Mouse (Mus musculus) forebrain, embryonic 14.5 days (tissue): ENCODE measurements around the gene Trim44. TPM values are rescaled to one million over a fixed set of nuclear protein-coding genes. Genes with fewer than 3 reads are reported as not detected.
A peak's percentile ranks its signal among the peaks of the same experiment; 100 is the strongest.

Experiments used
- ATAC-seq: fragments of 200-750 bp; cut with Nextera tagmentation; 2 replicates; pipeline ENCODE4 v1.8.0; 2017; ENCODE audit warnings: mild to moderate bottlenecking, moderate library complexity
- DNase-seq: peaks from one replicate; pipeline ENCODE4 v3.0.0-alpha.2; 2015; ENCODE audit warnings: low spot score
- H3K27ac ChIP-seq: fragments of 300-500 bp; sonication (generic); 2 replicates; pipeline ENCODE4 v1.5.1; 2014; ENCODE audit warnings: low read depth, mild to moderate bottlenecking, control low read depth, low read length, moderate library complexity
- H3K27me3 ChIP-seq: fragments of 300-500 bp; sonication (generic); replicated peaks from 2 replicates; pipeline ENCODE4 v1.6.1; 2014; ENCODE audit warnings: low read length, control low read depth, mixed read lengths; ENCODE audit not compliant: control insufficient read depth, insufficient read depth
- H3K36me3 ChIP-seq: fragments of 300-500 bp; sonication (generic); 2 replicates; pipeline ENCODE4 v1.6.1; 2014; ENCODE audit warnings: low read length, control low read depth; ENCODE audit not compliant: control insufficient read depth, insufficient read depth
- H3K4me1 ChIP-seq: fragments of 300-500 bp; sonication (generic); 2 replicates; pipeline ENCODE4 v1.6.1; 2014; ENCODE audit warnings: antibody characterized with exemption, low read length, control low read depth; ENCODE audit not compliant: control insufficient read depth, insufficient read depth
- H3K4me2 ChIP-seq: fragments of 300-500 bp; sonication (generic); 2 replicates; pipeline ENCODE4 v1.6.1; 2014; ENCODE audit warnings: mild to moderate bottlenecking, control low read depth, low read length
- H3K4me3 ChIP-seq: fragments of 300-500 bp; sonication (generic); 2 replicates; pipeline ENCODE4 v1.5.1; 2014; ENCODE audit warnings: low read depth, low read length, control low read depth
- H3K9ac ChIP-seq: fragments of 300-500 bp; sonication (generic); 2 replicates; pipeline ENCODE4 v1.6.1; 2014; ENCODE audit warnings: mild to moderate bottlenecking, low read length, control low read depth, moderate library complexity
- H3K9me3 ChIP-seq: fragments of 300-500 bp; sonication (generic); replicated peaks from 2 replicates; pipeline ENCODE4 v1.6.1; 2016; ENCODE audit warnings: low read length, control low read depth, mixed read lengths; ENCODE audit not compliant: control insufficient read depth
- WGBS: fragments of 180-500 bp; shearing (Covaris S2); extraction: QIAGEN DNeasy Blood & Tissue Kit; methylation state at CpG from one replicate; pipeline ENCODE4 v1.1.7; 2014; 5-methylcytosine and 5-hydroxymethylcytosine counted together
- polyA plus RNA-seq: library from polyadenylated mRNA; unstranded; fragments of >200 nt; fragmentation: Nextera tagmentation; extraction: Ambion mirVana; gene quantifications from 2 replicates; pipeline ENCODE4 v1.2.1, GENCODE M21; 2014

Trim44 gene
- polyA plus RNA-seq, 1 experiment from 2014 or later = 29.8 TPM

DNA sequence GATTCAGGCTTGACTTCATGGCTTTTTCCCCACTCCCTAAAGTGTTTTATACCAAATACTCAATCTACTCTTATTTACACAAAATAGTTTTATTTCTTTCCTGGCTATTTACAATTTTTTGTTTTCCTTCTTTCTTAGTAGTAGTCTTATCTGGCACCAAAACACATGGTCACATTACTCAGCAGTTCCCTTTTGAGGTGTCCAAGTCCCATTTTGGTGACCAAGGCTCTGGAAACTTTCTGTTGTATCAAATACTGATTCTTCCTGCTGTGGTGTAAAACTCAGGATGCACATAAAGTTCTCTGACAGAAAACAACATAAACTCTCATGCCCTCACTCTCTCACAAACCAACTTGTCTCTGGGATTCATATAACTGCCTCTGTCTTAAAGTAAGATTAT is 83.3 kb downstream of the Trim44 start:
- Histone ChIP-seq H3K36me3 (no peaks in the 10 kb centered on the region), H3K27me3 (no peaks in the 10 kb centered on the region), H3K9ac (no peak overlapping the region), H3K27ac (no peak overlapping the region), H3K4me1 (peaks cover 17% of the 10 kb centered on the region), H3K4me3 (no peak overlapping the region), H3K4me2 (no peak overlapping the region), H3K9me3 (no peaks in the 10 kb centered on the region)
- ATAC-seq = no peak
- DNase-seq = no peak

GRCm38 (mm10) chr2:102316540-102316939 is 91.1 kb downstream of the Trim44 start:
- no peaks in the 10 kb centered on the region for H3K27me3 ChIP-seq
- no peaks in the 10 kb centered on the region for H3K36me3 ChIP-seq
- WGBS = 63% methylated on average over 3 of the region's 3 CpGs
- no peak overlapping the region for H3K9ac ChIP-seq
- no peak overlapping the region for H3K4me3 ChIP-seq
- peaks cover 13% of the 10 kb centered on the region for H3K4me1 ChIP-seq
- peak; percentile 62 for DNase-seq
- peak overlapping the region; percentile 48; the same call in 1 of the 2 replicates for H3K27ac ChIP-seq
- peak; percentile 65; the same call in 1 of the 2 replicates for ATAC-seq
- H3K9me3 ChIP-seq = no peaks in the 10 kb centered on the region
- H3K4me2 ChIP-seq = no peak overlapping the region

GRCm38 (mm10) chr2:102315153-102315552 is 92.5 kb downstream of the Trim44 start:
- Histone ChIP-seq H3K4me3 (no peak overlapping the region), H3K27me3 (no peaks in the 10 kb centered on the region), H3K36me3 (no peaks in the 10 kb centered on the region), H3K27ac (no peak overlapping the region), H3K9me3 (no peaks in the 10 kb centered on the region), H3K9ac (no peak overlapping the region), H3K4me2 (no peak overlapping the region), H3K4me1 (peaks cover 5% of the 10 kb centered on the region; the same call in 1 of the 2 replicates)
- no peak for ATAC-seq
- DNase-seq = no peak
- 95% methylated on average over 4 of the region's 4 CpGs for WGBS

DNA sequence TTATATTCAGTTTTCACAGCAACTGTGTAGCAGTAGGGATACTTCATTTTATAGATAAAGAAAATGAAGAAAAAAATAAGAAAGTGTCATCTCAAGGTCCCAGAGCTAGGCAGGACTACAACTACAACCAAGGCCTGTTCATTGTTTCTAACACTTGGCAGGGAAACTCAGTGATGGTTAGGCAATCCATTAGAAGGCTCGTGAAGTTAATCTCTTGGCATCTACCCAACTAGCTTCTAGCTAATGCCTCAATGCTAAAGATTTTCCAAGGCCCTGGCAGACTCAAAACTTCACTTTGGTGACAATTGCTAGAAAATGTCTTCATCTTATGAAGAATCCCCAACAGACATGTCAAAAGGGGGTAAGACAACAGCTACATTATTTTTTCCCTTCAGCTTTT is 93.0 kb downstream of the Trim44 start:
- Histone ChIP-seq H3K27ac (no peak overlapping the region), H3K4me1 (peaks cover 5% of the 10 kb centered on the region; the same call in 1 of the 2 replicates), H3K36me3 (no peaks in the 10 kb centered on the region), H3K4me2 (no peak overlapping the region), H3K4me3 (no peak overlapping the region), H3K27me3 (no peaks in the 10 kb centered on the region), H3K9me3 (no peaks in the 10 kb centered on the region), H3K9ac (no peak overlapping the region)
- no peak for ATAC-seq
- 24% methylated on average over 1 of the region's 1 CpGs for WGBS
- DNase-seq = no peak

DNA sequence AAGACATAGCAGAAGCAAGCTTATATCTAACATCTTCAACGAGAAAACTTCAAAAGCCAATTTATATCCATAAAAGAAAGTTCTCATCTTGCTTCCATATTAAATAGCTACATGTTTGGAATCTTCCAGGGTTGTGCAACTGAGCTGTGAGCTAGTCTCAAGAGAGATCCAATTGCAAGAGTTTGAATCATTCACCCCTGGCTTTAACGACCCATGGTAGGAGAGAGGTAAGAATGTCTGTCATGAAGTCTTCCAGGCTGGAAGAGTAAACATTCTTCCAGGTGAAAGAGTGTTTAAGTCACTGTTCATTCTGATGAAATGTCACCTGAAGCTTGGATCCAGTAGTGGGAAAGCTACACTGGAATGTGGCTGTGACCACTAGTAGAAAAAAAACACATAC is 93.6 kb downstream of the Trim44 start:
- ATAC-seq (no peak), DNase-seq (no peak)
- Histone ChIP-seq H3K4me3 (no peak overlapping the region), H3K4me2 (no peak overlapping the region), H3K9ac (no peak overlapping the region), H3K27me3 (no peaks in the 10 kb centered on the region), H3K36me3 (no peaks in the 10 kb centered on the region), H3K27ac (no peak overlapping the region), H3K9me3 (no peaks in the 10 kb centered on the region), H3K4me1 (peaks cover 3% of the 10 kb centered on the region; the same call in 1 of the 2 replicates)
- WGBS = 95% methylated on average over 2 of the region's 2 CpGs

- Histone ChIP-seq H3K9me3 (no peaks in the 10 kb centered on the region), H3K36me3 (no peaks in the 10 kb centered on the region), H3K4me1 (peaks cover 3% of the 10 kb centered on the region; the same call in 1 of the 2 replicates), H3K4me3 (no peak overlapping the region), H3K27me3 (no peaks in the 10 kb centered on the region), H3K9ac (no peak overlapping the region), H3K4me2 (no peak overlapping the region), H3K27ac (no peak overlapping the region)
- 96% methylated on average over 1 of the region's 1 CpGs for WGBS
- DNase-seq (no peak), ATAC-seq (no peak)
These were observed 94.7 kb downstream of the Trim44 start for GRCm38 (mm10) chr2:102312903-102313302.

DNA sequence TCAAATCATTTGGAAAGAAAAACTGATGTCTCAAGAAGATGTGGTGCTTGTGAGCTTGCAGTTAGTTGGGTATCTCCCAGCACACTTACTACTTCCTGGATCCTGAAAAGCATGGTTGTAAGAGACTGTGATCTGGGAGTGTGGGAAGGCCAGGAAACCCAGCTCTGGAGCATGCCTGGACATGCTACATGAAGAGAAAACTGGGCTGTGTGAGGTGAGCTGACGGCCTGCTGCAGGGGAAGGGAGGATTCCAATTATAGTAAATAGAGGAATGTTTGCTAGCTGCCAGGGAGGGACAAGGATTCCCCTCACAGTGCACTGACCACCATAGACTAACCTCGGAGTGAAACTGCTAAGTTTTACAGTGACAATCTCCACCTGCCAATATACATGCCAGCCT is 104.4 kb downstream of the Trim44 start:
- Histone ChIP-seq H3K4me1 (no peaks in the 10 kb centered on the region), H3K27ac (no peak overlapping the region), H3K27me3 (no peaks in the 10 kb centered on the region), H3K36me3 (peaks cover 11% of the 10 kb centered on the region), H3K9ac (no peak overlapping the region), H3K4me2 (no peak overlapping the region), H3K9me3 (no peaks in the 10 kb centered on the region), H3K4me3 (no peak overlapping the region)
- 74% methylated on average over 2 of the region's 2 CpGs for WGBS
- DNase-seq (no peak), ATAC-seq (no peak)

- Histone ChIP-seq H3K36me3 (peaks cover 11% of the 10 kb centered on the region), H3K4me3 (no peak overlapping the region), H3K27ac (no peak overlapping the region), H3K27me3 (no peaks in the 10 kb centered on the region), H3K4me1 (no peaks in the 10 kb centered on the region), H3K4me2 (no peak overlapping the region), H3K9ac (no peak overlapping the region), H3K9me3 (no peaks in the 10 kb centered on the region)
- 98% methylated on average over 1 of the region's 1 CpGs for WGBS
- DNase-seq (no peak), ATAC-seq (no peak)
These were observed 105.1 kb downstream of the Trim44 start for GRCm38 (mm10) chr2:102302532-102302931.

DNA sequence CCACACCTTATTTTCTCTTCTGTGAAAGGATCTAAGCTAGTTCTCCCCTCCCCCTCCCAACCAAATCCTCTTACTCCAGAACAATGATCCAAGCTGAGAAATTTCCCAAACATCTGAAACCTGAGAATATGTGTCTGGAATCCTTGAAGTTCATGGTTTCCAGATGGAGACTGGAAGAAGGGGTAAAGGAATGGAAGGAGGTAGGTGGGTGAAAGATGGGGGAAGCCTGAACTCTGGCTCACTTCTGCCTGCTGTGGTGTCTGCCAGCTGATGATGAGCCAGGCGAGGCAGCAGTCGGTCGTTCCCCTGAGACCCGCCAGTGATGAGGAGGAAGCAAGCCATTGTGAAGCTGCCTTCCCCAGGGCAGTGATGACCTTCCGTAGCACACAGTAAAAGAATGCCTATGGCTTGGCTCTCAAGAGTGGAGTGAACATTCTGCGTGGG is 112.8 kb downstream of the Trim44 start:
- no peak overlapping the region for H3K4me3 ChIP-seq
- H3K9ac ChIP-seq = no peak overlapping the region
- DNase-seq (no peak), ATAC-seq (no peak)
- H3K27ac ChIP-seq = no peak overlapping the region
- H3K27me3 ChIP-seq = no peaks in the 10 kb centered on the region
- H3K4me1 ChIP-seq = no peaks in the 10 kb centered on the region; the same call in 1 of the 2 replicates
- no peaks in the 10 kb centered on the region for H3K36me3 ChIP-seq
- no peaks in the 10 kb centered on the region for H3K9me3 ChIP-seq
- WGBS = 40% methylated on average over 6 of the region's 6 CpGs
- H3K4me2 ChIP-seq = no peak overlapping the region
